Comparison of ENCODE assay signal across 17 mouse cellular contexts in the genomic region with DNA sequence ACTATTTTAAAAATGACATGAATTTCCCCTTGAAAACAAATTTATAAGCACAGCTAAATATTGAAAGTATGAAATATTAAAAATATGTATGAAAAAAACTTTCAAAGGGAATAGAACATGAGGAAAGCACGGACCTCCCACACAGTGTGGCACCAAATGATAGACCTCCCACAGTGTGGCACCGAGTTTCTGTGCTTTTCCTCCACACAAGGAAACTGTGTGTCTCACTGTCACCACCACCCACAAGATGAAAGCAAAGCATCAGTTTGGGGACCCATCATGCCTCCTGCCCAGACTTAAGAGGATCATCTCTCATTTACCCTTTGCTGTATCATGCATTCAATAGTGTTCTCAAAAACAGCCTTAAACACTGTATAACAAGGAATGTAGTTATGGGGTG.
"Had no signal": no experiment of that assay in that cellular context is flagged by ENCODE, and none has a peak within 500 bp of the region (broad histone marks: within the 10 kb centered on the region; RNA-seq: fewer than 3 reads in every experiment).

No protein-coding gene starts in this region.

- H3K27ac ChIP-seq: lung, embryonic 15.5 days; macrophage; midbrain, embryonic 13.5 days; midbrain, embryonic 15.5 days; neural tube, embryonic 12.5 days; stomach, embryonic 15.5 days; stomach, postnatal 0 days had no signal

- H3K4me3 ChIP-seq: lung, embryonic 15.5 days; megakaryocyte, embryonic 14.5 days; midbrain, embryonic 13.5 days; midbrain, embryonic 15.5 days; neural tube, embryonic 12.5 days; stomach, embryonic 15.5 days had no signal

- ATAC-seq: liver, postnatal 0 days; lung, postnatal 0 days; midbrain, embryonic 13.5 days; midbrain, embryonic 15.5 days had no signal

- DNase-seq: liver, postnatal 0 days; lung, adult 2 months; lung, postnatal 14 days; lung, postnatal 36 days; right cerebral cortex, postnatal 14 days; thymus, adult 2 months; thymus, postnatal 25 days; thymus, postnatal 4 days had no signal
